Mouse (Mus musculus) liver (tissue): ENCODE data around the gene Tspan7.

Experiments used
- DNase-seq: peaks from one replicate; pipeline ENCODE4 v3.0.0-alpha.2; 2020; ENCODE audit warnings: mixed read lengths

Gene Tspan7

DNA sequence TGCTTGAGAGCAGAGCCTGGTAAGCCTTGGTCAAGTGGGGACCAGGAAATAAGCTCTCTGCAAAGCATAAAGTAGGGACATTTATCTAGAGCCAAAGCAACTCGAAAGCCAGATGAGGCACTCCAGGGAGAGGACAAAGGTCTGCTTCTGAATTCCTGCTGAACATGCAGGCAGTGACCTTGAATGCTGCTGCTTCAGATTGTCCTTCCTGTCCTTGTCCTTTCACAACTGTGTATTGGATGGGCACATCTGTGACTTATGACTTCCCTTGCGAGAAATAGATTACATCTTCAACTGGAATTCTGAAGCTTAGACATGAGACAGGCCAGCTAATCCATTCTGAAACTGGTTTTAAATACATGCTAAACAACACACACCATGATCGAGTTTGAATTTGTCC lies 71.9 kb downstream of the Tspan7 start:
- no peak for DNase-seq

DNA sequence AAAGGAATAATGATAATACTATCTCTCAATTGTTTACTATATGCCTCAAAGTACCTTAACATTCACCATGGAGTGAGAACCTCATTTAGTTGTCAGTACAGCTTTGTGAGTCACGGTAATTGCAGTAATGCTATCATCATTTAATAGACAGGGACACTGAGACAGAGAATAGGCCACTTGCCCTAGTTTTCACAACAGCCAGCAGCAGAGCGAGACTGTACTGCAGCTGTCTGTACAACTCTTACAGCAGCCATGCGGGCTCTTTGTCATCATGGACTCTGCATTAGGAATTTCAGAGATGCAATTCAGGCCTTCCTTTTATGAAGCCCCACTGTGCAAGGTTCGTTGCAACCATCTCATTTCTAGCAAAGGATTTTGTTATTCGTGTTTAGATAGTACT lies 72.6 kb downstream of the Tspan7 start:
- no peak for DNase-seq

DNA sequence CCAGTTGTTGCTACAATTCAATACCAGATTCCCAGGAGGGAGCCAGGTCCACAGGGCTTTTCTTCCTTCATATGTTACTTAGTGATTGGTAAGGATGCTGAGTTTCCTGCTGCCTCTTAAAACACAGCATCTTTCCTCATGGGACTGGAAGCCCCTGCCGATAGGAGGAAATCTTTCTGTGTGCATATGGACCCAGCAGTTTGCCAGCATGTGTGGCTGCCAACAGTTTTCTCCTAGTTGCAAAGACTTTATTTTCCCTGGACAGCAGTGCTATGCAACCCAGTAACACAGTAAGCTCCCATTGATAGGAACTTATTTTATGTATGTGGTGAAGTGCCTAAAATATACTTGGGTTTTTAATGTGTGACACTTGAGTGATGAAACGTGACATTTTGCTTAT lies 73.7 kb downstream of the Tspan7 start:
- no peak for DNase-seq

DNA sequence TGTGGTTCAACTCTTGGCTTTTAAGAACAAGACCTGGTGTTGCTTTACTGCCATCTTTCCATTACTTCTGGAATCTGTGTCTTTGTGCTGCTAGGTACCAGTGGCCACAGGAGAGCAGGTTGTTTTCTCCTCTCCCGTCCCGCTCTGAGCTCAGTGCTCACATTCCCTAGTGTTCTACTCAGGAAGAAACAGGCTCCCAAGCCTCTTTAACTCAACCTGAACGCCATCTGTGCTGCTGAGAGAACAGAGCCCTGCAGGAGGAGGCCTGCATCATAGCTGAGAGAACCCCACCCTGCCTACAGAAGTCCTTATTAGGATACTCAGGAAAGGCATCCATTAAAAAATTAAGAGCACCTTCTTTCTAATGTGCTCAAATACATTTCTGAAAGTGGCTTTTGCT lies 80.9 kb downstream of the Tspan7 start:
- DNase-seq, result no peak

DNA sequence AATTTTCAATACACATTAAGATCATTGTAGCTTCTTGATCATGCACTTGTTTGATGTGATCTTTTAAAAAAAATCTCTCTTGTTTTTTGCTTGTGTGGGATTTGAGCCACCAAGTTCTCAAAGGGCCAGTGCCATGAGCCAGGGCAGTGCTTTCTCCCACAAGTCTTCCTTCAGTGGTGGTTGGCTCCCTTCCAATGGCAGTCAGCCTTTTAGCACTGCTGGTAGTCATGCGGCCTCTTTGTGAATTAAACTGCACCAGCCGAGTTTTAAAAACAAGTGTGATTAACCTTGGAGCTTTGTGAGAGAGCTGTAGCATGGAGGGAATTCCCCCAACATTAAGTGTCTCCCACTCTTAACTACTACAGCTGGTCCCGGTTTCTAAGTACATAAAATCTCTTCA lies 89.6 kb downstream of the Tspan7 start:
- no peak for DNase-seq

DNA sequence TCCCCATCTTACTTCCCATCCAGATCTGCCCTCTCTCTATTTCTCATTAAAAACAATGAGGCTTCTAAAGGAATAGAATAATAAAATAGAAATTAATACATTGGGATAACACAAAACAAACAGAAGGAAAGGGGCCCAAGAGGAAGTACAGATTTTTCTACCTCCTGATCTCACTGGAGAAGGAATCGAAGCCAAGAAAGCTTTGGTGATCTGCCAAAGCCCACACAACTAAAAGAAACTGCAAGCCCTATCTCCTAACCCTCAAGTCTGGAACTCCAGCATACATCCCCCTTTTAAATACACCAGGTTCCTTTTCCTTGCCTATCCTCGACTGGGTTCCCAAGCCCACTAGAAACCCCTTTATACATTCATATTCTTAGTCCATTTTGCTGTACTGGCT lies 90.4 kb downstream of the Tspan7 start:
- DNase-seq, result no peak

DNA sequence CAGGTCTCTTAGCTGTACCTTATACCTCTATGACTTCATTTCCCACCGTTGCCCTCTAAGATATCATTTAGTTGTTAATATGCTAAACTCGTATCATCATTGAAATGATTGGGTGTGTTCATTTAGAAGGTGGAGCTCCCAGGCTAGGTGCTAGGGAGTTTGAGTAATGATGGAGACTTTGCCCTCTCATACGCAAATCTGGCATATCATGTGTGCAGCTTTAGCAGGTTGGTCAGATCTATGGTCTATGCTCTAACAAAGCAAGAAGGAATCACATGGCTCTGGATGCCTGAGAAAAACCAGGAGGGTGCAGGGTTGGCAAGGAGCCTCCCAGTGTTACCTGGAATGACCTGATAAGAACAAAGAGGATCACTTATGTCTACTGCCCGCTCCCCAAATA lies 91.4 kb downstream of the Tspan7 start:
- DNase-seq, result no peak

DNA sequence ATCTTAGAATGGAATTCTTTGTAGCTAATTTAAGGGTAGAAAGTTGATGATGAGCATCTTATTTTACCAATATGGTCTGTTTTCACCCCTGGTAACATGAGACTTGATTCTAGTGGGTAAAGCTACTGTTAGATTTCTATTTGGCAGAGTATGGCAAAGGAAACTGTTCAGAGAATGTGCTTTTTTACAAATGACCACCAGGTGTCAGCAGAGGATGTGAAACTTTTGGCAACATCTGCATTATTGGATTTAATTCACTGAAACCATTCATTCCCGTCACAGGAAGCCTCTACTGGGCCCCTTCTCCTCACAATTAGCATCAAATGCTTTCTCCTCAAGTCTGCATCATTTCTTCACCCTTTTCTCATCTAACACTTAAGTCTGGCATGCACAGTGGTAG lies 92.4 kb downstream of the Tspan7 start:
- no peak for DNase-seq

DNA sequence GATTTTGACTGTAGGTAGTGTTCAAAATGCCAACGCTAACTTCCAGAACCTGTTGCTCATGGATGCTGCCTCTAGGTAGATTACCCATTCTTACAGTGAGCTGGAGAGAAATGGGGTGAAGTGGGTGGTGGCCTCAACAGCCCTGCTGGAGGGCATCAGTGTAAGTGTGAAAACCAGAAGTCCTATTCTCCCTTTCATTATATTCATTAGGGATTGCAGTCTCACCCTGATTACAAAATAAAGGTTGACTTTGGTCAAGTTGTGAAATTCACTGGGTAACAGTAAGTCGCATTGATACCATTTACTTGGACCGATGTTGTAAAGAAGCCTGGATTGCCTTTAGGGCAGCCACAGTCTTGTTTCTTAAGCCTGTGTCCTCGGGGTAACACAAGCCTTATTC lies 97.8 kb downstream of the Tspan7 start:
- DNase-seq, result no peak

DNA sequence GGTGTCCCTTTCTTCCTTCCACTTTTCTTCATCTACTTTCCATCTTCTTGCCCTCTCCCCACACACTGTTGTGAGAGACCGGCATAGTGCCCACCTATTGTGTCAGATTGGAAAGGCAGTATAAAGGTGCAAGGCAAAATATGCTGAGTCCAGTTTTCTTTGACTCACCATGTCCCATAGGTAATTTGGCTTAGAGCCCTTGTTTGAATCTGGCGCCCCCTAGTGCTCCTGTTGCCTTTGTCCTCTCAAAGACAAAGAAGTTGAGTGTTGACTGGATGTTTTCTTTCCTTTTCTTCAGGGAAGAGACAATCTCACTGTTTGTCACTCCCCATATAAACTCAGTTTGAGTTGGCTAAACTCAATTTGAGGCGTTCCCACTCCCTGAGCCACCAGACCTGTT lies 107.3 kb downstream of the Tspan7 start:
- peak; percentile 11 for DNase-seq

DNA sequence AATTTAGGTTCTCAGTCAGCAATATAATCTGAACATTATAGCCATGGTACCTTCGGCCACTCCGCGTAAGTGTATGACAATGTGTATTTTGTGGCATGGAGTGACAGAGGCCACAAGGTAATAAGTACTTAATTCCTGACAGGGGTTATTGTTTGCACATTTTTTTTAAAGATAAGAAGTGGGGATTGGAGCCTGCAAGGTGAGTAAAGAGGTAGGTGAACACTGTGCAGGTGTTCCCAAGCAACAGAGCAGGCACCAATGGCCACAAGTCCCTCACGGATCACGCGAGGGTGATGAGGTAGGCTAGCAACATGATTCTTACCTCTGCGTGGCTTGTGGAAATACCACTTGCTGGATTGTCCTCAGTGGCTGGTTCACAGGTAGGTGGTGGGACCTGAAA lies 108.6 kb downstream of the Tspan7 start:
- DNase-seq, result no peak

DNA sequence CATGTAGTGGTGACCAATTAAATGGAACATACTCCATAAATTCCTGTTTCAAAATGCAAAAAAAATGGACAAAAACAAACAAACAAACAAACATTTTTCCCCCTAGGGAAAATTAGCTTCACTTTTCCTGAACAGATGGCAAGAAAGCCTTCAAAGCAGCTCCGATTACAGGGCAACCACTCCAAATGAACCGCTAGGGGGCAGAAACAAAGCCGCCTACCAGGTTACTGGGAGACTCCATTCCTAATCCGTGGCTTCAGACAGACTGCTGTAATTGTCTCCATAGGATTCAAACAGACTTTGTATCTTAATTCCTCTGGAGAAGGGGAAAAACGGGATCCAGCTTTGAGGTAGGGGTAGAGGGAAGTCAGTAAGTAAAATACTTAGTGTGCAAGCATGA lies 132.2 kb downstream of the Tspan7 start:
- no peak for DNase-seq

DNA sequence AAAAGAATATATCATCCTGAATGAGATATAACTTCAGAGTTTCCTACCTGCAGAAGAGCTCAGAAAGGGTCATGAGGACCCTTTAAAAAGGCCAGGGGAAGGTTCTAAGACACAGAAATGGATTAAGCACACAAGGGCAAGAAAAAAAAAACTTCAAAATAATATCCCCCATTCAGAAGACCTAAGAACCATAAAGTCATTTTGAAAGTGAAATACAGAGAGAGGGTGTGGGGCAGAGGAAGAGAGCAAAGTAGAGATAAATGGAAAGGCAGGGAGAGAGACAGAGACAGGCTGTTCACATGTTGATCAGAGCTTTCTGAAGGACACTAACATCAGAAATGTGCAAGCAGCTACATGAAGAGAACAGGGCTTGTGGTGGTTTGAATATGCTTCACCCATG lies 156.1 kb downstream of the Tspan7 start:
- no peak for DNase-seq
